Mouse (Mus musculus) olfactory bulb, adult 2 months (tissue): ENCODE results near the gene Cpm.

Source experiments
- CTCF ChIP-seq: fragments of 200-500 bp; IDR thresholded peaks from 2 replicates; pipeline ENCODE4 v1.5.1; 2012; ENCODE audit warnings: low read depth, mild to moderate bottlenecking, low read length, moderate library complexity; ENCODE audit not compliant: insufficient read depth
- POLR2A ChIP-seq: fragments of 200-500 bp; IDR thresholded peaks from 2 replicates; pipeline ENCODE4 v1.6.1; 2012; ENCODE audit warnings: mild to moderate bottlenecking, low read depth, low read length, moderate library complexity; ENCODE audit not compliant: insufficient read depth

GRCm38 (mm10) chr10:117652930-117653778 lies 23.9 kb downstream of the Cpm start:
- no peak for TF ChIP-seq CTCF
- TF ChIP-seq POLR2A: no peak
